Mouse (Mus musculus): ENCODE measurements around the gene Dis3l2.

DNA sequence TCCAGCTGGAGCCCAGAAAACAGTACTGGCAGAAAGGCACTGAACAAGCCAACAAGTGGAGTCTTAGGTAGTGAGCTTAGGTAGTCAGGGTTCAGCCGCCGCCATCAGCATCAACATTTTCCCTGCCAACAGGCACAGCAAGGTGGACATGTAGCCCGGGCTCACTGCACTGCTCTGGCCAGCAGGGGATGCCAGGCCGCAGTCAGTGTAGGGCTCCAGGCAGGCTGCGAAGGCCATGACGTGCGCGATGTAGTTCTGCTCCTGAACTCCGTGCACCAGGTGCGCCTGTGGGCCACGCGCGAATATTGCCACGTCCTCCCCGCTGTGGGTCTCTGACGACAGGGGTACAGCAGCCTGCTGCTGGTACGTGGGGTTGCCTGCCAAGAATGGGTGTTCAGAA lies 383.4 kb downstream of the Dis3l2 start:
- TF ChIP-seq CTCF (IDR thresholded peaks at IDR 0.05) (peak; percentile 41), EP300 (IDR thresholded peaks at IDR 0.05) (no peak)

All from lung, postnatal 0 days (tissue).